ENCODE assay signal across 12 mouse cellular contexts in the genomic region with DNA sequence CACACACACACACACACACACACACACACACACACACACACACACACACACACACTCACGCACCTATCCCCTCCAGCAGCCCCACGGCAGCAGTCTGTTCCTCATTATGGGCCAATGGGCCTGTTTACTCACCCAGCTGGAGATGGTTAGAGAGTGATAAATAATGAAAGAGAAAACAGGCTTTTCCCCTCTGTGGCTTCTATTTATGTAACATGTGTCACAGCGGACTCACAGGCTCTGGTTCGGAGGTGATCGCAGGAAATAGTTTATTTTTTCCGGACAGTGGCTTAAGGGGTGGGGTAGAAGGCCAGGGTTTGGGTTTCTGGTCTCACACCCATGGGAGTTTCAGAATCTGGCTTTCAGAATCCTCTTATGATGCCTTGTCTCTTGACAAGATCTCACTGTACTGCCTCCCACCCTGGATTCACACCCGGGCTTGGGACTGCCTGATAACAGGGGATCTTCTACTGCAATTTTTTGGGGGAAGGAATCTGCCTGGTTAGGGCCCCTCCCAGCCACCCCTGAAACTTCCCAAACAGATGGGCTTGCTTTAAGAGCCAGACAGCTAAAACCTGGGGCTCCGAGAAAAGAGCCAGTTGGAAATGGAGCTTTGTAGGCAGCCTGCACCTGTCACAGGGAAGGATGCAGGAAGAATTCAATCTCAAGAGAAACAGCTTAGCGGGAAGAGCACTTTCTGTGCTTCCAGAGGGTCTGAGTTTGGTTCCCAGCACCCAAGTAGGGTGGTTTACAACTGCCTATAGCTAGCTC. TPM values are rescaled to one million over a fixed set of nuclear protein-coding genes. Genes with fewer than 3 reads are reported as not detected.
DNase-seq lines count a peak whose midpoint lies in the region; ATAC-seq and TF ChIP-seq lines count a peak whose summit lies in the region.
"Had no signal": no experiment of that assay in that cellular context is flagged by ENCODE, and none has a peak within 500 bp of the region (broad histone marks: within the 10 kb centered on the region; RNA-seq: fewer than 3 reads in every experiment).

No protein-coding gene starts in this region.

- no peaks in the 10 kb centered on the region for H3K36me3 ChIP-seq in intestine, embryonic 15.5 days
- H3K36me3 ChIP-seq in intestine, postnatal 0 days (ENCODE audit: control insufficient read depth, insufficient read depth) = no peaks in the 10 kb centered on the region
- H3K36me3 ChIP-seq: neural tube, embryonic 15.5 days had no signal

- H3K4me2 ChIP-seq in intestine, embryonic 15.5 days (replicated peaks) = no peak overlapping the region
- H3K4me2 ChIP-seq in intestine, postnatal 0 days (replicated peaks; ENCODE audit: low read depth) = no peak overlapping the region
- H3K4me2 ChIP-seq: neural tube, embryonic 15.5 days had no signal

- H3K4me1 ChIP-seq in intestine, embryonic 15.5 days (replicated peaks) = peaks cover 17% of the 10 kb centered on the region
- H3K4me1 ChIP-seq in intestine, postnatal 0 days (replicated peaks; ENCODE audit: control insufficient read depth, insufficient read depth, low read length) = no peaks in the 10 kb centered on the region

- 0 out of 2 replicates have a peak overlapping the region, but pooled peaks have one; percentile 27 for H3K27ac ChIP-seq in intestine, embryonic 15.5 days
- no peak overlapping the region for H3K27ac ChIP-seq in intestine, postnatal 0 days (ENCODE audit: low read depth, low read length)
- H3K27ac ChIP-seq: neural tube, embryonic 15.5 days; stomach, postnatal 0 days had no signal

- no peak overlapping the region for H3K4me3 ChIP-seq in intestine, embryonic 15.5 days (replicated peaks)
- no peak overlapping the region for H3K4me3 ChIP-seq in intestine, postnatal 0 days (ENCODE audit: low read depth, low read length)
- H3K4me3 ChIP-seq: neural tube, embryonic 15.5 days had no signal

- H3K9me3 ChIP-seq in intestine, embryonic 15.5 days = no peaks in the 10 kb centered on the region
- no peaks in the 10 kb centered on the region for H3K9me3 ChIP-seq in intestine, postnatal 0 days (ENCODE audit: control insufficient read depth)
- H3K9me3 ChIP-seq: neural tube, embryonic 15.5 days had no signal

- DNase-seq in CD4-positive helper T cell, adult 2 months (ENCODE audit: low read depth, low spot score) = peak; percentile 59
- DNase-seq in embryo, embryonic 9.5 days (ENCODE audit: extremely low spot score) = peak; percentile 41
- DNase-seq in layer of hippocampus, adult 9-11 months = peak; percentile 42
- DNase-seq in cerebellum, adult 18-20 months = no peak
- no peak for DNase-seq in urinary bladder, postnatal 10 days (ENCODE audit: low spot score)
- DNase-seq: adrenal gland, postnatal 25 days; lung, postnatal 14 days had no signal

- H3K27me3 ChIP-seq in intestine, embryonic 15.5 days (replicated peaks) = no peaks in the 10 kb centered on the region
- no peaks in the 10 kb centered on the region for H3K27me3 ChIP-seq in intestine, postnatal 0 days (replicated peaks; ENCODE audit: control insufficient read depth, insufficient read depth, low read length)

- no peak for TF ChIP-seq CTCF in intestine, postnatal 0 days (IDR thresholded peaks at IDR 0.05; ENCODE audit: low read depth)

- no peak for ATAC-seq in intestine, embryonic 15.5 days
- ATAC-seq in intestine, postnatal 0 days = no peak
- ATAC-seq in frontal cortex, adult (ENCODE audit: low TSS enrichment) = no peak

- 39% methylated on average over 9 of the region's 9 CpGs for WGBS in intestine, embryonic 15.5 days
- WGBS in intestine, postnatal 0 days = 54% methylated on average over 9 of the region's 9 CpGs

- H3K9ac ChIP-seq in intestine, embryonic 15.5 days = no peak overlapping the region
- no peak overlapping the region for H3K9ac ChIP-seq in intestine, postnatal 0 days (ENCODE audit: low read depth, low read length)
- H3K9ac ChIP-seq: neural tube, embryonic 15.5 days had no signal

RNA-seq across cellular contexts. Expression of a gene that starts 18.8 kb away (rescaled TPM):
- polyA plus RNA-seq in intestine, embryonic 15.5 days (2015; fragmentation: Nextera tagmentation; extraction: Ambion mirVana) = 22.3 and 24.9 TPM in 2 replicates
- 12.9 and 13.3 TPM in 2 replicates for polyA plus RNA-seq in intestine, postnatal 0 days (2015; fragmentation: Nextera tagmentation; extraction: Ambion mirVana)

Comparison
In these comparisons a context has a peak if more than half of its experiments do, and no peak if none do; other contexts are left out.
1. DNase-seq: peak in CD4-positive helper T cell, adult 2 months (single experiment), embryo, embryonic 9.5 days (single experiment) and layer of hippocampus, adult 9-11 months (single experiment); none in cerebellum, adult 18-20 months (0 of 2) and urinary bladder, postnatal 10 days (single experiment).